Mouse (Mus musculus): Measurements from ENCODE around the gene Wdr34.

The Wdr34 gene

DNA sequence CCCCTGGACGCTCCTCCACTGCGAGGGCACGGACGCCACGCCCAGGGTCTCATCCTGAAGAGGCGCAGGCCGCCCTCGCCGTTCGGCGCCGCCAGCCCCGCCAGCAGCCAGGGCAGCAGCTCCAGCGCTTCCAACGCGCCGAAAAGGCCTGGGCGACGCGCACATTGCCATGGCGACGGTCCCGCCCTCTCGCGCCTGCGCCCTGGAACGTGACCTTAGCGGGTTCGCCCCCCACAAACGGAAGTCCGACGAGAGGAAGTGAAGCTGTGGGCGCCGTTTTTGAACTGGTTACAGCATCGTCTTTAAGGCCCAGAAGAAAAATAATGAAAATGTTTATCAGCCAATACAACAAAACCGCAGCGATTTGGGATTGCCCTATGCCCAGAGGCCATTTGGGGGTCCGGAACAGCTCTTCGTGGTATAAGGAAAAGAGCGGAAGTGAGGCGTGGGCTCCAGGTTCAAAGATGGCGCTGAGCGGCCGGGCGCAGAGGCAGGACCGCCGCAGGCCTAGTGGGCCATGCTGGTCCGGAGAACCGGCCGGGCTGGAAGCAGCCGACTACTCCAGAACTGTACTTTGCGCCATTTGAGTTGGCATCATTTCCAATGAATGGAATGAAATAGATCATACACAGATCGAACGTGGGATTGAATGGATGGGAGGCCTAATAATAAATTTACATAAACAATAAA, at the start of gene Wdr34:
Wdr34 (minus strand) TSS at position 183 of the 690 bp plus-strand sequence.
- DNase-seq (ENCODE audit: low spot score in 2 of 2), result peak; percentile 96 to 98

DNA sequence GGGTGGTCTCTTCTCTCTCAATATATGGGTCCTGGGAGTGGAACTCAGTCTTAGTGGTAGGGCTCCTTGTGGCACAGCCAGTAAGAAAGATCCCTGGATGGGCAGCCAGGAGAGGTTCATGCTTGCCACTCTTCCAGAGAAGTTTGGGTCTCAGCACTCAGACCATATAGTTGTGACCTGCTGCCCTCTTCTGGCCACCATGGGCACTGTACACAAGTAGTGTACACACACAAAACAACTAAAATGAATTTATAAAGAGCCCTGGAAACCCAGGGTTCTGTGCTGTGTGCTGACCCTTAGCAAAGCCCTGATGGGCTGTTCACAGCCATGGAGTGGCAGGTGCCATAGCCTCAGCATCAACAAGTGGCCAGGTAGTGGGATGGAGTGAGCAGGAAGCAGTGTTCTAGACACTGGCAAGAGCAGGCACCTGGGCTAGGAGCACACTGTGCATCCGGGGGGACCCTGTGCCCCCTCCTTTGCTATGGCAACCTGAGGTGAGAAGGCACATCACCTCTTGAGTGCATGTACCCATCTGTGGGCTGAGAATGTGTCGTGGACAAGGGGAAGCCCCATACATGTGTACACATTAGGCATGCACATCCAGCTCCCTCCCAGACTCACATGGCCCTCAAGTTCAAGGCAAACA, 47.3 kb upstream of the Wdr34 start:
- no peak for DNase-seq (ENCODE audit: low spot score in 2 of 2)

DNA sequence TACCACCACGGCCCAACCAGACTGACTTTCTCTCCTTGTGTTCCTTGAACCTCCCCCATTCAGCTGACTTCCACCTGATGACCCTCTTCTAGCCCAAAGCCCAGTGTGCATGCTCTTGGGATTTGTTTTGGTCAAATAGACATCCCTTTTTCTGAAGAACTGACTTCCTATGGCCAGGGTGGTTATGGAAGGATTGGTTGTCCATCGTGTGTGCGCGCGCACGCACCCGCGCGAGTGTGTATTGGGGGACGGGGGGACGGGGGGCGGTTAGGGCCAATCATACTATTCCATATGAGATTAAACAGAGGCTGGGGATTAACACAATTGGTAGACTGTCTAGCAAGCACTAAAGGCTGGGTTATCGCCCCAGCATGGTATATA, 45.5 kb upstream of the Wdr34 start:
- no peak for DNase-seq (ENCODE audit: low spot score in 2 of 2)

DNA sequence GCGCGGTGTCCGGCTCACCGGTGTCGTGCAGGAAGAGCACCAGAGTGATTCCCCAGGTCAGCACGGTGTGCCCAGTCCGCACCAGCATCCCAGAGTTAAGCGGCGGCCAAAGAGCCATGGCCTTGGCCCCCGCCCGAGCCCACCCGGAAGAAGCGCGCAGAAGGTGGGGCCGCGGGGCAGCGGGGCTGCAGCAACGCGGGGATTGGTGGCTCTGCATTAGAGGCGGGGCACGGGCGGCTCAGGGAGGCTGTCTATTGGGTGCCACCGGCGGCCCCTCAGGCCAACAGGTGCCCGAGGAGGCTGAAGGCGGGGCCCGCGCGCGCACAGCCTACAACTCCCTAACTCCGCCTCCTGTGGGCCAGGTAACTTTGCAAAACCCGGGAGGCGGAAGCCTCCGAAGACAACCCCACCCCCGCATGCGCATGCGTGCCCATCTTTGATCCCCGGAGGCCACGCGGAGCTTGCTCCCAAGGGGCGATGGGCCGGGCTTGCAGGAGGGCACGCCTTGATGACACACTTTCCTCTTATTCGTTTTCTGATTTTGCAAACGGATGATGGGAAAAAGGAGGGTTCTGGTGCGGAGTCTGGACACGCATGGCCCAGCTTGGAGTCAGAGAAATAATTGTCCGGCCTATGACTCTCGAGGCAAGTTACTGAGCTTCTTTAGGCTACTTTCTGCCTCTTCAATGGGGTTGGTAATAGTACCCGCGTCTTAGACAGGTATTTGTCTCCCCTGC, 45.0 kb upstream of the Wdr34 start, which contains the start of gene Zdhhc12:
Zdhhc12 (minus strand) TSS at position 178 of the 737 bp plus-strand sequence.
- DNase-seq (ENCODE audit: low spot score in 2 of 2), result peak; percentile 92 to 96

DNA sequence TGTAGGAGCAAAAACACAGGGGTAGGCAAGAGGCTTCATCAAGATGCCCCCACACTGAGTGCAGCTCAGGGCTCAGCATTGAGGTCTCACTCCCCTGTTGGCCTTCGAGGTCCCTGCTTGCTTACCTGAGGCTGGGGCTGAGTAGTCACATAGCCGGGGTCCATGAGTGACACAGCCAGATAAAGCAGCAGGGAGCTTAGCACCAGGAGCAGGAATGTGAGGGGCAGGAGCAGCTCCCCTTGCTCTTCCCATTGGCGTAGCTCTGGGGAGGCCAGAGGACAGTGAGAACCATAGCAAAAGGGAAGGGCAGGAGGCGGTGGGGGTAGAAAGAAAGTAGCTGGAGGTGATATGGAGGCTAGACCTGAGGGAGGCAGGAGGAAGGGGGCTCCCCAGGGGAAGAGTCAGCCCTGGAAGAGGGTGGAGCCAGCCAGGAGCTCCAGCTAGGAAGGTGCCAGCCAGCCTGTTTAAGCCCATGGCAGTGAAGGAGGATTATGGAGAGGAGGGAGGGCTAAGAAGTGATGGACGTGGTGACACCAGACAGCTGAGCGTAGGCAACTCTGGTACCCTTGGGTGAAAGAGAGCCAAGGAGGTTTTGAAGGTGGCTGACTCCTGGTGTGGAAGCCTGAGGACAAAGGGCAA, 43.7 kb upstream of the Wdr34 start:
- DNase-seq (ENCODE audit: low spot score in 2 of 2), result no peak

DNA sequence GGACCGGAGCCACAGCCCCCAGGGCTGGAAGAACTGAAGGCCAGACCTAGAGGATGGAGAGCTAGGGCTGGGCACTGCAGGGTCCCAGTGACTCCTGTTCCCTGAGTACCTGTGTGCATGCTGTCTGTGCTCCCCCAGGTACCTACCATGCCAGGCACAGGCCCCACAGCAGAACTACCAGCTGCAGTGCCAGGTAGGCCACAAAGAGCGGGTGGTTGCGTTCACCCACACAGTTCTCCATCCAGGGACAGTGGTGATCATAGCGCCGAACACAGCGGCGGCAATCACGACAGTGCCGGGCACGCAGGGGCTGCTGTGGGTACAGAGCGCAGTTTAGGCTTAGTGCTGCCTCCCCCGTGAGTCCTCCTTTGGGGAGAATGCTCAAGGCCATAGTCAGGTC, 42.8 kb upstream of the Wdr34 start:
- DNase-seq (ENCODE audit: low spot score in 2 of 2), result no peak

DNA sequence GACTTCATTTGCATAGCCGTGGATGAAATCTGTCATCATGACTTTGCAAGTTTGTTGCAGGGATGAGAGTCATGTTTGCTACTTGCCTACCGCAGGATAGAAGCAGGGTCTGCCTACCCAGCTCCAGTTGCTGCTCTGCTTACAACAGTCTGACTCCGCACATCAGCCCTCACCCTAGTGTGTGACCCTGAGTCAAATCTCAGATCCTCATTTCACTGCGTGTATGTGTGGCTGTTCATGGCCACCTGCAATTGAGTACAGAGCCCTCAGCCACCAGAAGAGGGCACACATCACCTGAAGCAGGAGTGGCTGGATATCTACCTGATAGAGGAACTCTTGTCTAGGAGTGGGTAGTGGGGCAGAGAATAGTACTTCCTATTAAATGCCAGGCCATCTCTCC, 38.6 kb upstream of the Wdr34 start:
- DNase-seq (ENCODE audit: low spot score in 2 of 2), result no peak

DNA sequence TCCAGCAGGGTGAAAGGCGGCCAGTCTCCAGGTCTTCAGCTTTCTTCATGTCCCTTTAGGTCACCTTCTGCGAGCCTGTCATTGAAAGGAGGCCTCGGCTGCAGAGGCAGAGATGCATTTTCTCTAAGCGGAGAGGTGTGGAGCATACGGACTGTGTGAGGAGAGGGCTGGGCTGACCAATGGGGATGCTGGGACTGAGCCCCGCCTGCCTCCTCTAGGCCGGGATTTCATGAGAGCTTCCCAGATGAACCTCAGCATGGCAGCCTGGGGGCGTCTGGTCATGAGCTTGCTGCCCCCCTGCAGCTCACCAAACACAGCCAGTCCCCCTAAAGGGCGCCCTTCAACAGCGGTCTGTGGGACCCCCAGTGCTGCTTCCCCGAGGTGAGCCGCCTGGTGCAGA, 36.0 kb upstream of the Wdr34 start:
- DNase-seq (ENCODE audit: low spot score in 2 of 2), result no peak

DNA sequence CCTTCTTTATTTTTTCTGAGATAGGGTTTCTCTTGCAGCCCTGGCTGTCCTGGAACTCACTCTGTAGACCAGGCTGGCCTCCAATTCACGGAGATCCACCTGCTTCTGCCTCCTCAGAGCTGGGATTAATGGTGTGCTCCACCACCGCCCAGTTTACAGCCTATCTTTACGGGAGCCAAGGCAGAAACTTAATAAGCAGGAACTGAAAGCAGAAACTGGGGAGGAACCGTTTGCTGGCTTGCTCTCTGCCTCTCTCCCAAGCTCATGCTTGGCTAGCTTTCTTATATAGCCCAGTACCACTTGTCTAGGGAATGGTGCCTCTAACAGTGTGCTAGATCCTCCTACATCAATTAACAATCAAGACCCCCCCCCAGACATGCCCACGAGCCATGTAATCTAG, 35.4 kb upstream of the Wdr34 start:
- no peak for DNase-seq (ENCODE audit: low spot score in 2 of 2)

DNA sequence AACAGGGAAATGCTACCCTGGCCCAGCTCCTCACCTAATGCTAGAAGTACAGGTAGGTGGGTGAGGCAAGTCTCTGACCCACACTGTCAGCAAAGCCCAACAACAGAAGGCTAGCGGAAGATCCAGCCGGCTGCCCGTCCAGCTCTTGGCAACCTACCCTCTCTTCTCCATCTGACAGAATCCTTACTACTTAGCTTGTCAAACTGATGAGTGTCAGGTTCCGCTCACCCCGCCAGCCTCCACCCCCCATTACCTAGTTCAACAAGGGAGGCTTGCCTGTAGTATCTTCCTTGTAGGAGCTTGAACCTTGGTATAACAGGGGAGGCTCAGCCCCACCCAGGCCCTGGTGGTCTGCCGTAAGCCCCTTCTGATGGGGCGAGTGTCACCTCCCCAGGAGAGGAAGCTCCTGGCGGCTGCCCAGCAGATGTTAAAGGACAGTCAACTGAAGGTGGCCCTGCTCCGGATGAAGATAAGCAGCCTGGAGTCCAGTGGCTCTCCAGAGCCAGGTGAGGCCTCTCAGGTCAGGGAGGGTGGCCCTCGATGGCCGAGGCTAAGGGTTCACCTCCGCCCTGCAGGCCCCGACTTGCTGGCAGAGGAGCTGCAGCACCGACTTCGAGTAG, 31.6 kb upstream of the Wdr34 start:
- DNase-seq (ENCODE audit: low spot score in 2 of 2), result no peak

DNA sequence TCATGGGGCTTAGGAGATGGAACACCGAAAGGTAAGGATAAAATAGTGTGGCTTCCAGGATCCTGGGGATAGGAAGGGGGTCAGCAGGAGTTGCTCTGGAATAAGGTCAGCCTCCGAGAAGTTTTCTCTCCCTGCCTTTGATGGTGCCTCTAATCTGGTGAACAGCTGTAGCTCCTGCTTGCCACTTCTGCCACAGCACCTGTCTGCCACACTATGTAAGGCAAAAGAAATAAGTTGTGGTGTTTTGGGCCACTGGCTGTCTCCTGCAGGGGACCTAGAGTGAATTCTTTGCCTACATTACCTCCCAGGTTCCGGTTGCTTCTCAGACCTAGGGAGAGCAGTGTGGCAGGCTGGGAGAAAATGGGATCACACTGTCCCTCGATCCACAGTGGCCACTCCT, 30.1 kb upstream of the Wdr34 start:
- DNase-seq (ENCODE audit: low spot score in 2 of 2), result no peak

DNA sequence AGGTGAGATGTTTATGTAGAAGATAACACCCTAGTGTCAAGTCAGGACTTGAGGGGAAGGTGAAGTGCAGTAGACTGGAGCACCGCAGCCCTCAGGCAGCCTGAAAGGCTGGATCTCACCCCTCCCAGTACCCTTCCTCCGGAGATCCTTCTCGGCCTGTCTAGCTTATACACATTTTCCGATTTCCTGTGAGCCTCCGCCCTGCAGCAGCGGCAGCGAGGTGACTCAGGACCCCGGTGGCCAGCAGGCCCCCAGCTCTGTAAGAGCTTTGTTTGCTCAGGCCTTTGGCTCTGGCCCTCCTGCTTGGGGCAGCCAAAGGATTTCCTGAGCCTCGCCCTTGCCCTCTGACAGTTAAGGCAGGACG, 29.6 kb upstream of the Wdr34 start:
- DNase-seq (ENCODE audit: low spot score in 2 of 2), result no peak

DNA sequence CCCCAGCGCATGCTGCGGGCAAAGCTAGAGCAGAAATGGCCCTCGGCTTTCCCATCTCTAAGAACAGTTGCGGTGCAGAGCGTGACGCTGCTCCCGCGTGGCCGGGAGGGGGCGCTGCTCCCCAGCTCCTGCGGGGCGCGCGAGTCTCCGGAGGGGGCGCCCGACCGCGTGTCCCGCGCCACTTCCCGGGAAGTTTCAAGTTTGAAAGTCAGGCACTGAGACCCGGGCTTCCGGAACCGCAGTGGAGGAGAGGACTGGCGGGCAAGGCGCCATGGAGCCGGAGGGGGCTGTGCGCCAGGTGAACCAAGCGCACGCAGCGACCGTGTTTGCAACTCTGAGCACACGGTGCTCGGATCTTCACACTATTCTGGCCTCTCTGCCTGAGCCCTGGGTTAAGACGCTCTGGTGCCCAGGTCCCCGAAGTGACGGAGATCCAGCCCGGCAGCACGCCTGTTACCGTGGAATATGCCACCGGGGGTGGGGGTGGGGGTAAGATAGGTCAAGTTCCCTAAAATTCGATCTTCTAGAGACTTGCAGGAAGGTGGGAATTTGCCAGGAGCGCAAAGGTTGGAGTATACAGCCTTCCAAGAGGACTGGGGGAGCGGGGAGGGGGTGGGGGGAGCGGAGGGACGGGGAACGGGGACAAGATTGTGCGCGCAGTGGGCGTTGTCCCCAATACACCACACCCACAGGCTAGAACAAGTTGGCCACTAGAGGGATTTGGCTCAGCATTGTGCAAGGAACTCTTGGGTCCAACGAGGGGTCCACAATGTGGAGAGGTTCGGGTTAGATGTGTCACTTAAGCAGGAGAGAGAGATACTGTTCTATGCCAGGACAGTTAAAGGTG, 29.0 kb upstream of the Wdr34 start, which contains the start of gene Pkn3:
Pkn3 (plus strand) TSS at position 183 of the 847 bp plus-strand sequence.
- peak; percentile 78 to 81 for DNase-seq (ENCODE audit: low spot score in 2 of 2)

DNA sequence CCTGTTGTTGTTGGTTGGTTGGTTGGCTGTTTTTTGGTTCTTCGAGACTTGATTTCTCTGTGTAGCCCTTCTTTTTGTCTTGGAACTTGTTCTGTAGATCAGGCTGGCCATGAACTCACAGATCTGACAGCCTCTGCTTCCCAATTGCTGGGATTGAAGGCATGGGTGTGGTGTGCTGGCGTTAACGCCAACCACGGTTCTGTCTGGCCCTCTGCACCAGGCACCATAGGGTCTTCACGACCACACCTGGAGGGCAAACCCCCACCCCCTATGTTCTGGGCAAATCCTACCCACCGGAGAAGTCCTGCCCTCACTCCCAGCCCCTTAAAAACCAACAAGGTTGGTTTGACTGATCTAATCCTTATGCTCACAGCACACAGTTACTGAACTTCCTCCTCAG, 28.3 kb upstream of the Wdr34 start:
- DNase-seq (ENCODE audit: low spot score in 2 of 2), result no peak

DNA sequence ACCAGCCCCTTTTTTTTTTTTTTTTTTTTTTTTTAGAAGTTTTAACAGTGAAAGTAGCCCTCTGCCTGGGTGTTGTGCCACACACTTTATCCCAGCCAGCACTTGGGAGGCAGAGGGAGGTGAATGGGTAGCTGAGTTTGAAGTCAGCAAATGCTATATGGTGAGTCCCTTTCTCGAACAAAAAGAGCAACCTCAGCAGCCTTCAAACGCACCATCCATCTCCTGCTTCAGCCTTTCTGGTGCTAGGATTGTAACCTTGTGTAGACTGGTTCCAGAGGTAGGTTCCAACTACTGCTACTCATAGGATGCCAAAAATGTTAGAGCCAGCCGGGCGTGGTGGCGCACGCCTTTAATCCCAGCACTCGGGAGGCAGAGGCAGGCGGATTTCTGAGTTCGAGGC, 27.8 kb upstream of the Wdr34 start:
- DNase-seq (ENCODE audit: low spot score in 2 of 2), result no peak

DNA sequence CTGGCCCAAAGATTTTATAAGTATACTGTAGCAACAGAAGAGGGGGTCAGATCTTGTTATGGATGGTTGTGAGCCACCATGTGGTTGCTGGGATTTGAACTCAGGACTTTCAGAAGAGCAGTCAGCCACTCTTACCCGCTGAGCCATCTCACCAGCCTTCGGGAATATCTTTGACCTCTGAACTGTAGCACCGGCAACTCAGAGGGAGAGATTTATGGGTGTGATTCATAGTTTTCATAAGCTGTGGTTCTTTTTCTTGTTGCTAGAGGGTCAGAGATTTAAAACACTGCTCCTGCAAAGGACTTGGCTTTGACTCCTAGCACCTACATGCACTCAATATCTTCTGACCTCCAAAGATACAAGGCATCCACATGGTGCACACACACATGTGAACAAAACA, 26.9 kb upstream of the Wdr34 start:
- no peak for DNase-seq (ENCODE audit: low spot score in 2 of 2)

DNA sequence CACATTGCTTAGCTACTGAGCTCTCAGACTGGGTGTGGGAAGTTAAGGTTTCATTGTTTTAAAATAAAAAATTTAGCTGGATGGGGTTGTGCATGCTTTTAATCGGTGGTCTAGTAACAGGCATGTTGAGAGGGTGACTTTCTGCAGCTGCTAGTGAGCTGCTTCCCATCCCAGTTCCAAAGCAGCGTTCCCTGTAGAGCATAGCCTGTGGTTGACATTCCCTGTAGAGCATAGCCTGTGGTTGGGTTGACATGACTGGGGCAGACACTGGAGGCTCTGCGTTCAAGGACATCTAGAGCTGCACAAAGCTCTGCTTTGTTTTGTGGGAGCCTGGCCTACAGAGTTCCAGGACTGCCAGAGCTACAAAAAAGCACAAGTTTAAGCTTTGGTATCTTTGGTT, 24.6 kb upstream of the Wdr34 start:
- no peak for DNase-seq (ENCODE audit: low spot score in 2 of 2)

DNA sequence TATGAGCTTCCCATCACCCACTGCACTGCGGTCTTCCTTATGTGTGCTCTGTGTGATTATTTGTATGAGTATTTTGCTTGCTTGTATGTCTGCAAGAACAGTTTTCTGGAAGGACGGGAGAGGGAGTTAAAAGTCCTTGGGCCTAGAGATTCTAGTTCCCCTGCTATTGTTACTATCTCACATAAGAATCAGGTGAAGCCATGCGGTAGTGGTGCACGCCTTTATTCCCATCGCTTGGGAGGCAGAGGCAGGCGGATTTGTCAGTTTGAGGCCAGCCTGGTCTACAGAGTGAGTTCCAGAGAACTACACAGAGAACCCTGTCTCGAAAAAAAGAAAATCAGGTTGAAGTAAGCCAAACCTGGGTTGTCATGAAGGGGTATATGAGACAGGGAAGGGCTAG, 24.2 kb upstream of the Wdr34 start:
- no peak for DNase-seq (ENCODE audit: low spot score in 2 of 2)

DNA sequence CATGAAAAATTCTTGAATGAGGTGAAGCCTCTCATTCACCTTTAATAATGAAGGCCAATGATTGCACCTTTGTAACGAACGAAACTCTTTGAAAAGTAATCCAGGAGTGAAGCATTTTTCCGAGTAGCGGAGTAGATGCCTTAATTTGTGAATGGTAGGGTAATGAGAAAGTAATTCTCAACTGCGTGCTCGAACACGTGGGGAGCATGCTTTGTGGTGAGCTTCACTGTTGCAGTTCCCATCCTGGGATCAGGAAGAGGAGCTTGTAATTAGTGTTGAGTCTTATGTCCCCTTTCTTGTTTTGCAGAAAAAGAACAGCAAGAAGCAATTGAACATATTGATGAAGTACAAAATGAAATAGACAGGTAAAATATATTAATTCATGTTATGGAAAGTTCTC, 19.3 kb upstream of the Wdr34 start:
- DNase-seq (ENCODE audit: low spot score in 2 of 2), result no peak

DNA sequence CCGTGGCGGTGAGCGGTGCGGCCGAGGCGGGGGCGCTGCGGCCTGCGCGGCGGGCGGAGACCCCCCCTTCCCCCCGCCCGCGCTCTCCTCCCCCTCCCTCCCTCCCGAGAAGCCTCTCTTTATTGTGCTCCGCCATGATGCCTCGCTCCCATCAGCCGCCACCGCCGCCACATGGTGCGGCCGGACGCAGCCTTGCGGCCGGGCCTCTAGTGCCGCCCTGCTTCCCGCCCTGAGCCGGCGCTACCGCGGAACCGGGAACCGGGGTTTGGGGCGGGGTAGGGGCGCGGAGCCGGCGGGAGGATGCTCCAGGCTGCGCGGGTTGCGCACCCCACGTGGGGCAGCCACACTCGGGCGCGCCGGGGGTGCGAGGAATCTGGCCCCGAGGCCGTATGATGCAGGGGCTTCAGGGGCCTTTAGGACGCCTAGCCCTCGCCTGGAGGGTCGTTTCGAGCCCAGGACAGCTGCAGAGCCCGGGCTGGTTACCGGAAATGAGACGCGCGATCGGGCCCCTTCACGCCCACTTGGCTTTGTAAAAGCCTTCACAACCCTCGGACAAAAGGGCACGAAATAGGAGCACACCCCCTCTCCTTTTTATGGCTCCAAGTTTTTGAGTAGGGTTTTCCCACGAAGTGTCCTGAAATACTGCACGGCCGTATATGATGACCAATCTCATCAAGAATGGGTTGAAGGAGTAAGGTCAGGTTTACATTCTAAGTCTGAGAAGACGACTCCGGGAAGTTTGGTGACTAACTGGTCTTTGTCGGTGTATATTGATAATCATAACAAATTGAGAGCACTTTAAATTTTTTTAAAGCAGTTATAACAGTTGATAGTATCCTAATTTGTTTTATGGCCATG, 18.6 kb upstream of the Wdr34 start:
- DNase-seq (ENCODE audit: low spot score in 2 of 2), result peak in 1 of 2 experiments; percentile 52

Measured in urinary bladder, adult 18-20 months (tissue).